Mouse (Mus musculus): Measurements from ENCODE around the gene Rarb. TPM values are rescaled to one million over a fixed set of nuclear protein-coding genes. Genes with fewer than 3 reads are reported as not detected.
A peak's percentile ranks its signal among the peaks of the same experiment; 100 is the strongest.

The Rarb gene
- polyA plus RNA-seq, 1 experiment from 2014 or later, result 16.6 TPM

- no peak for DNase-seq (ENCODE audit: low spot score)
Observed at GRCm38 (mm10) chr14:16559294-16560217, 259.4 kb downstream of the Rarb start.

GRCm38 (mm10) chr14:16558033-16558432 lies 260.9 kb downstream of the Rarb start:
- Histone ChIP-seq H3K4me3 (no peak overlapping the region), H3K27me3 (ENCODE audit: insufficient read depth, poor library complexity, severe bottlenecking) (no peaks in the 10 kb centered on the region), H3K27ac (no peak overlapping the region), H3K9me3 (no peaks in the 10 kb centered on the region), H3K36me3 (no peaks in the 10 kb centered on the region), H3K4me1 (peaks cover 57% of the 10 kb centered on the region)
- no peak for DNase-seq (ENCODE audit: low spot score)
- 82% methylated on average over 2 of the region's 2 CpGs for WGBS

More at GRCm38 (mm10) chr14:16559294-16560217, 259.4 kb downstream of the Rarb start:
- Histone ChIP-seq H3K36me3 (no peaks in the 10 kb centered on the region), H3K27ac (no peak overlapping the region), H3K4me3 (no peak overlapping the region), H3K4me1 (peaks cover 51% of the 10 kb centered on the region), H3K27me3 (ENCODE audit: insufficient read depth, poor library complexity, severe bottlenecking) (no peaks in the 10 kb centered on the region), H3K9me3 (no peaks in the 10 kb centered on the region)
- WGBS, result 61% methylated on average over 12 of the region's 12 CpGs

DNA sequence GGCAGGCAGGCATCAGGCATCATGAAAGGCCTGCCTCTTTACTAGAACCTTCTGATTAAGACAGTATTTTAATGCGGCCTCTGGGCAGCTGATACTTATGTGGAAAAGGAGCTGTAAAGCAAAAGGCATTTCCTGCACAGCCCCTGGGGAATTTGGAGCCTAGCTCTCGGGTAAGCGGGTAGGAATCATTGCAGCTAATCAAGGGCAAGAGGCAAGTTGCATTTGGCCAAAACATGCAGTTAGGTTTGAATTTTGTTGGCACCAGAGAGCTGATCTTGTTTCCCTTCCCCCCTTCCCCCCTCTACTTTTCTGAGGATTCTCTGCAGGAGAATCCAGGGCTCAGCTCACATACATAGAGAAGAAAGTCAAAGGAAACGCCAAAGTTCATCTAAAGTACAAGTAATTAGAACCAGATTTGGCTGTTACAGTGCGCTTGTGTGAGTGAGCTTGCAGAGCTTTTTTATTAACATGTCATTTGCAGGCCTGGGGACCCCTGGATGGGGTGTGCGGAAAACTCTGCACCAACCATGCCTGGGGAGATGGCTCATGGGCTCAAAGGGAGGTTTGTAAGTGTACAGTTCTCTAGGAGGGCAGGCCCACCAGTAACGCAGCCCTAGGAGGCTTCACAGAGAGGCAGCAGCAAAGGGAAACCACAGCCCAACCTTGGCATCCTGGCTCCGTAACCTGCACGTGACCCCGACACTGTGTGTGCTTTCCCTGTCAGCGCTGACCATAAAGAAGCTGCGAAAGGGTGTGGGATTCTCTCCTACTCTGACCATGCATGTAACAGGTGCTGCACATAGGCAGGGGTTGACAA lies 264.1 kb downstream of the Rarb start:
- H3K4me3 ChIP-seq, result 0 out of 2 replicates have a peak overlapping the region, but pooled peaks have one; percentile 24

GRCm38 (mm10) chr14:16554319-16554642 lies 264.7 kb downstream of the Rarb start:
- Histone ChIP-seq H3K27me3 (ENCODE audit: insufficient read depth, poor library complexity, severe bottlenecking) (no peaks in the 10 kb centered on the region), H3K36me3 (no peaks in the 10 kb centered on the region), H3K4me1 (peaks cover 51% of the 10 kb centered on the region), H3K9me3 (no peaks in the 10 kb centered on the region), H3K4me3 (no peak overlapping the region), H3K27ac (peak overlapping the region; percentile 77)
- DNase-seq (ENCODE audit: low spot score), result no peak
- 18% methylated on average over 1 of the region's 1 CpGs for WGBS

More for the DNA sequence above, 264.1 kb downstream of the Rarb start:
- no peaks in the 10 kb centered on the region for H3K36me3 ChIP-seq
- H3K9me3 ChIP-seq, result no peaks in the 10 kb centered on the region
- H3K4me1 ChIP-seq, result peaks cover 55% of the 10 kb centered on the region
- H3K27me3 ChIP-seq (ENCODE audit: insufficient read depth, poor library complexity, severe bottlenecking), result no peaks in the 10 kb centered on the region
- 40% methylated on average over 12 of the region's 12 CpGs for WGBS
- DNase-seq (ENCODE audit: low spot score), result peak; percentile 78
- H3K27ac ChIP-seq, result peak overlapping the region; percentile 77

DNA sequence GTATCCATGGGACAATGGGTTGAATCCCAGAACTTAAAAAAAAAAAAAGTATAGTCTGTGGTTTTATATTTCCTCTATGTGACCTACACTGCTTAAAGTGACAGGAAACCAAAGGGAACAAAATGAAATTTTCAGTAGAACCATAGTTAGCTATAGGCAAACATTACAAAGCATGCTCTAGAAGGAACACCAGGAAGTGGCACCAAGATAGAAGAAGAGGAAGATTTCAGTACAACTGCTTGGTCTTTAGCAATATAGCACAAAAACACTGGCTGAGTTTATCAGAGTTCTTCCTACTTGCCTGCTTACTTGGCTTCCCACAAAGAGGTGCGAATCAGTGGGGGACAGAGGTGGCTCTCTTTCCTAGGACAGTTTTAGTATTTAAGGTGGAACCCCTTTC lies 266.7 kb downstream of the Rarb start:
- Histone ChIP-seq H3K9me3 (no peaks in the 10 kb centered on the region), H3K36me3 (peaks cover 6% of the 10 kb centered on the region; the same call in 1 of the 2 replicates), H3K4me3 (no peak overlapping the region), H3K27ac (no peak overlapping the region), H3K4me1 (peaks cover 41% of the 10 kb centered on the region), H3K27me3 (ENCODE audit: insufficient read depth, poor library complexity, severe bottlenecking) (no peaks in the 10 kb centered on the region)
- DNase-seq (ENCODE audit: low spot score), result no peak
- 63% methylated on average over 1 of the region's 1 CpGs for WGBS

GRCm38 (mm10) chr14:16551843-16552242 lies 267.1 kb downstream of the Rarb start:
- Histone ChIP-seq H3K27me3 (ENCODE audit: insufficient read depth, poor library complexity, severe bottlenecking) (no peaks in the 10 kb centered on the region), H3K4me3 (no peak overlapping the region), H3K4me1 (peaks cover 38% of the 10 kb centered on the region), H3K9me3 (no peaks in the 10 kb centered on the region), H3K27ac (no peak overlapping the region), H3K36me3 (peaks cover 10% of the 10 kb centered on the region; the same call in 1 of the 2 replicates)
- 83% methylated on average over 1 of the region's 1 CpGs for WGBS
- DNase-seq (ENCODE audit: low spot score), result no peak

GRCm38 (mm10) chr14:16548200-16548576 lies 270.8 kb downstream of the Rarb start:
- 82% methylated on average over 8 of the region's 8 CpGs for WGBS

DNA sequence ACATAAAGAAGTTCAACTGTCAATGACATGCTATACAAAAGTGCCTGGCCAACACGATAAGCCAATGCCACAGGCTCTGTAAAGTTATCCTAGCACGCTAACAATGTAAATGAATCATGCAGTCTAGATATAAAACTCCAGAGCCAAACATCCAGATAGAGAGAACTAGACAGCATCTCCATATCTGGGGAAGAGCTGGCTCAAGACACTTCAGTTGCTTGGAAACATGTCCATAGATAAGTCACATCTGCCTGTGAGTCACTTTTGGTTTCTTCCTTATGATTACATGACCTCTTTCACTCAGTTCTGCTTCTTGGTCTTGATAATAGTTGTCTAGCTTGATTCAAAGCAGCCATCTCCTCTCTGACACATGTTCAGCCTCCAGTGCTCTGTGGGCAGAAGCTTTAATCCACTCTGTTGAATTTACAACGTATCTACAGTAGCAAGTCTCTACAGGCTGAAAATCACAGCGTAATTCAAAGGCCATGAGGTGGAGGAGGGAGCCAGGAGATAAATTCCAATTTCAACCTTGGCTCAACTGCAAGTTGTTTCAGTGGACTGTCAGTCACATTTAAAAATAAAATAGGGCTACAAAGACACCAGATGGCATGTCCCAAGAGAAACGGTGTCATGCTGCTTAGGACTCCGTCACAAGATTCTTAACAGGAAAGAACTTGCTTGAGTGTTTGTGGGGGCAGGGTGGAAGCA lies 271.3 kb downstream of the Rarb start:
- Histone ChIP-seq H3K4me3 (no peak overlapping the region), H3K36me3 (peaks cover 23% of the 10 kb centered on the region; the same call in 1 of the 2 replicates), H3K4me1 (peaks cover 8% of the 10 kb centered on the region), H3K9me3 (no peaks in the 10 kb centered on the region), H3K27me3 (ENCODE audit: insufficient read depth, poor library complexity, severe bottlenecking) (no peaks in the 10 kb centered on the region), H3K27ac (no peak overlapping the region)
- DNase-seq (ENCODE audit: low spot score), result no peak
- WGBS, result 67% methylated on average over 6 of the region's 6 CpGs

More at GRCm38 (mm10) chr14:16548200-16548576, 270.8 kb downstream of the Rarb start:
- no peak for DNase-seq (ENCODE audit: low spot score)
- H3K36me3 ChIP-seq, result peaks cover 23% of the 10 kb centered on the region; the same call in 1 of the 2 replicates
- no peaks in the 10 kb centered on the region for H3K27me3 ChIP-seq (ENCODE audit: insufficient read depth, poor library complexity, severe bottlenecking)
- H3K27ac ChIP-seq, result no peak overlapping the region
- H3K4me3 ChIP-seq, result no peak overlapping the region
- H3K9me3 ChIP-seq, result no peaks in the 10 kb centered on the region
- peaks cover 13% of the 10 kb centered on the region for H3K4me1 ChIP-seq

DNA sequence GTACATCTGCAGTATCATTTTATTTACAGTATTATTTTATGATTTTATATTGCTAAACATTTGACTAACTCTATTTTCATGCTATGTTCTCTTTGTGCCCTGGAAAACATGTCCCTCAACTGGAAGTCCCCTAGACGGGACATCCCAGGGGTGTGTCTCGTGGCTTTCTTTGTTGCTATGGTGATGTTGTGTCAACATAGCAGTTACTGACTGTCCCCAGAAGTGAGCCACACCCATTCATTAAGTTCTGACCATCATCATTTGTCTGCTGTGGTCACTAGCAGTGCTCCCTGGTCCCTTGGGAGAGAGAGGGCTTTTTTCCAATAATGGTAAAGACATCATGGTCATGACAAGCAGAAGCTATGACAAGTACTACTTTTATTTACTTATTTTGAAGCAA lies 274.0 kb downstream of the Rarb start:
- no peaks in the 10 kb centered on the region for H3K9me3 ChIP-seq
- no peaks in the 10 kb centered on the region for H3K27me3 ChIP-seq (ENCODE audit: insufficient read depth, poor library complexity, severe bottlenecking)
- H3K36me3 ChIP-seq, result peaks cover 23% of the 10 kb centered on the region; the same call in 1 of the 2 replicates
- H3K4me3 ChIP-seq, result no peak overlapping the region
- no peak for DNase-seq (ENCODE audit: low spot score)
- 0 out of 2 replicates have a peak, but pooled peaks cover 5% of the 10 kb centered on the region for H3K4me1 ChIP-seq
- 63% methylated on average over 2 of the region's 2 CpGs for WGBS
- H3K27ac ChIP-seq, result no peak overlapping the region

GRCm38 (mm10) chr14:16541641-16542040 lies 277.3 kb downstream of the Rarb start:
- Histone ChIP-seq H3K27ac (no peak overlapping the region), H3K4me1 (0 out of 2 replicates have a peak, but pooled peaks cover 3% of the 10 kb centered on the region), H3K9me3 (no peaks in the 10 kb centered on the region), H3K36me3 (0 out of 2 replicates have a peak, but pooled peaks cover 11% of the 10 kb centered on the region), H3K4me3 (no peak overlapping the region), H3K27me3 (ENCODE audit: insufficient read depth, poor library complexity, severe bottlenecking) (no peaks in the 10 kb centered on the region)
- WGBS, result 73% methylated on average over 1 of the region's 1 CpGs
- DNase-seq (ENCODE audit: low spot score), result no peak

DNA sequence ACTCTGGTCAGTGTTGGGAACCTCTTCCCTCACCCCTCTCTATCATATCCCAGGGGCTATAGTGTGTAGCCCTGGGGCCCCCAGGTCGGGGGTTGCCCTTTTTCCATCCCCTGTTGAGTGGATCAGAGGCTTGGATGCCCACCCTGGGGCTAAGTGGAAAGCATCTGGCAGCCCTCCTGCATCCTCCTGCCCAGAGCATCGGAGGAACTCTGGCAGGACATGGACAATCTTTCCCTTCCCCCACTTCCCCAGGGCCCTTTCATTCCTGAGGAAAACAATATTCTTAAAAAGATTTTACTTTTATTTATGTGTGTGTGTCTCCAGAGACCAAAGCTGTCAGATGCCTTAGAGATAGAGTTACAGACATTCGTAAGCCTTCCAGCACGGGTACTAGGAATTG lies 281.5 kb downstream of the Rarb start:
- H3K9me3 ChIP-seq, result no peaks in the 10 kb centered on the region
- H3K27me3 ChIP-seq (ENCODE audit: insufficient read depth, poor library complexity, severe bottlenecking), result no peaks in the 10 kb centered on the region
- no peak overlapping the region for H3K4me3 ChIP-seq
- H3K27ac ChIP-seq, result no peak overlapping the region
- H3K4me1 ChIP-seq, result 0 out of 2 replicates have a peak, but pooled peaks cover 3% of the 10 kb centered on the region
- WGBS, result 64% methylated on average over 4 of the region's 4 CpGs
- peaks cover 5% of the 10 kb centered on the region; the same call in 1 of the 2 replicates for H3K36me3 ChIP-seq
- no peak for DNase-seq (ENCODE audit: low spot score)

GRCm38 (mm10) chr14:16528631-16529030 lies 290.3 kb downstream of the Rarb start:
- H3K27ac ChIP-seq, result no peak overlapping the region
- H3K9me3 ChIP-seq, result no peaks in the 10 kb centered on the region
- H3K4me1 ChIP-seq, result no peaks in the 10 kb centered on the region
- H3K27me3 ChIP-seq (ENCODE audit: insufficient read depth, poor library complexity, severe bottlenecking), result no peaks in the 10 kb centered on the region
- H3K36me3 ChIP-seq, result peaks cover 9% of the 10 kb centered on the region; the same call in 1 of the 2 replicates
- H3K4me3 ChIP-seq, result no peak overlapping the region
- 69% methylated on average over 2 of the region's 2 CpGs for WGBS
- DNase-seq (ENCODE audit: low spot score), result no peak

Measured in heart, embryonic 10.5 days (tissue).